Mouse (Mus musculus): ENCODE measurements around the gene Pex14. TPM values are rescaled to one million over a fixed set of nuclear protein-coding genes. Genes with fewer than 3 reads are reported as not detected.
A peak's percentile ranks its signal among the peaks of the same experiment; 100 is the strongest.

The Pex14 gene
- total and polyA plus RNA-seq, 2 experiments from 2014 or later, result 62.9 to 70.4 TPM

DNA sequence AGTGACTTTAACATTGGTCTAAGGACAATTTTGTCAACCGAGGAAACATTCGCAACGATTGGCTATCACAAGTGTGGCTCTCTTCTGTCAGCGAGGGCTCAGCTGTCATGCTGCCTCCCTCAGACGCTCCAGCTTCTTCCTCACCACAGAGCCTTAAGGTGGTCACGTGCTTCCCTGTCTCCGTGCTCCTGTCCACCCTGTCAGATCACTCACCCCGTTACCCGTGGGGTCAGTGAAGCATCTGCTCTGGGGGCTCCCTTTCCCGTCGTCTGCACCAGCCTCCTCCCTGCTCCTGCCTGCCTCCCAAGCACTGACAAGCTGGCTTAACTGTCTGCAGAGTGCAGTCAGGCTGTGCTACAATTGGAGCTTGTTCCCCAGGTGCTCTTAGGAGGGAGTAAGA is 119.8 kb downstream of the Pex14 start:
- no peak for DNase-seq (ENCODE audit: low spot score)
- Histone ChIP-seq H3K4me2 (ENCODE audit: low read depth, low read length) (no peak overlapping the region), H3K4me1 (ENCODE audit: insufficient read depth, low read length) (peaks cover under 1% of the 10 kb centered on the region; the same call in 1 of the 2 replicates), H3K27ac (no peak overlapping the region), H3K9ac (replicated peaks; ENCODE audit: low read length) (no peak overlapping the region), H3K36me3 (ENCODE audit: insufficient read depth, low read length) (no peaks in the 10 kb centered on the region), H3K9me3 (ENCODE audit: low read length) (no peaks in the 10 kb centered on the region), H3K27me3 (ENCODE audit: insufficient read depth, low read length) (no peaks in the 10 kb centered on the region), H3K4me3 (ENCODE audit: low read length) (no peak overlapping the region)
- TF ChIP-seq CTCF (IDR thresholded peaks at IDR 0.05; ENCODE audit: low read depth), result no peak
- 59% methylated on average over 11 of the region's 11 CpGs for WGBS
- ATAC-seq, result no peak

DNA sequence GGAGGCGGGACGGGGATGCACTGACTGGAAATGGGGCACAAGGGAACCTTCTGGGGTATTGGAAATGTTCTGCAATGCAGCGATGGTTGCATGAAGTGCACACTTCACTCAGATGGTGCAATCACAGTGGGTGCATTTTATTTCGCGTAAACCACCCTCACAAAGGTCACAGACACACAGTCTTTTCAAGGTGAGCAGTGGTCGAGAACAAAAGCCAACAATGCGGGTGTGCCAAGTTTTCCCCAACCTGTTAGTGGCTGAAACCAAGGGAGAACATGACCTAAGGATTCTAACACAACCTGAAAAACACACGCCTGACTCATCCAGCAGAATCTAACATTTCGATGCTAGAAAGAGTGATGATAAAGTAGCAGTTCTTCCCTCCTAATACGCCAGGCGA is 120.8 kb downstream of the Pex14 start:
- Histone ChIP-seq H3K4me3 (ENCODE audit: low read length) (no peak overlapping the region), H3K36me3 (ENCODE audit: insufficient read depth, low read length) (no peaks in the 10 kb centered on the region), H3K27ac (no peak overlapping the region), H3K9me3 (ENCODE audit: low read length) (no peaks in the 10 kb centered on the region), H3K27me3 (ENCODE audit: insufficient read depth, low read length) (no peaks in the 10 kb centered on the region), H3K9ac (replicated peaks; ENCODE audit: low read length) (no peak overlapping the region), H3K4me1 (ENCODE audit: insufficient read depth, low read length) (no peaks in the 10 kb centered on the region; the same call in 1 of the 2 replicates), H3K4me2 (ENCODE audit: low read depth, low read length) (no peak overlapping the region)
- TF ChIP-seq CTCF (IDR thresholded peaks at IDR 0.05; ENCODE audit: low read depth), result no peak
- 80% methylated on average over 11 of the region's 11 CpGs for WGBS
- no peak for DNase-seq (ENCODE audit: low spot score)
- ATAC-seq, result no peak

DNA sequence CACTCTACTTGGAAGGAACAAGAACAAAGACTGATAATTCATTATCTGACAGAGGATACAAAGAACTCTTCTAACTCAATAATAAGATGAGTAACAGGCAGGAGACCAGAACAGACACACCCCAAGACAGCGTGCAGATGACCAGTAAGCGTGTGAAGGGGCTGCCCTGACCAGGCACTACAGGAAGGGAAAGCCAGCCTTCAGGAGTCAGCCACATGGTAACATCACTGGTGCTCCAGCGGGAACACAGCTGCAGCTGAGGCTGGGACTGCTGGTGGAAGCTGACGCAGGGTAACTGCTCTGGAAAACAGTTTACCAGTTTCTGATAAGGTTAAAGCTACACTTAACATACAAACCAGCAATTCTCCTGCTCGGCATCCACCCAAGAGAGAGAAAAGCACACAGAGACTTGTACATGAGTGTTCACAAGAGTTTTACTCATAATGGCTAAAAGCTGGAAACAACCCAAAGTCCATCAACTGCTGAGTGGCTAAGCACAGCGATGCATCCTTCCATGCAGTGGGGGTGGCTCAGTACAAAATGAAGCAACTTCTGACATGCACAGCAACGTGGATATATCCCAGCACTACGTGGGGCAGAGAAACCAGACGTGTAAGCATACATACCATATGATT is 121.3 kb downstream of the Pex14 start:
- peak; percentile 35 for DNase-seq (ENCODE audit: low spot score)
- Histone ChIP-seq H3K27me3 (ENCODE audit: insufficient read depth, low read length) (no peaks in the 10 kb centered on the region), H3K27ac (no peak overlapping the region), H3K4me2 (ENCODE audit: low read depth, low read length) (no peak overlapping the region), H3K4me3 (ENCODE audit: low read length) (no peak overlapping the region), H3K4me1 (ENCODE audit: insufficient read depth, low read length) (no peaks in the 10 kb centered on the region; the same call in 1 of the 2 replicates), H3K36me3 (ENCODE audit: insufficient read depth, low read length) (no peaks in the 10 kb centered on the region), H3K9ac (replicated peaks; ENCODE audit: low read length) (no peak overlapping the region), H3K9me3 (ENCODE audit: low read length) (no peaks in the 10 kb centered on the region)
- WGBS, result 52% methylated on average over 9 of the region's 9 CpGs
- no peak for TF ChIP-seq CTCF (IDR thresholded peaks at IDR 0.05; ENCODE audit: low read depth)
- ATAC-seq, result no peak

DNA sequence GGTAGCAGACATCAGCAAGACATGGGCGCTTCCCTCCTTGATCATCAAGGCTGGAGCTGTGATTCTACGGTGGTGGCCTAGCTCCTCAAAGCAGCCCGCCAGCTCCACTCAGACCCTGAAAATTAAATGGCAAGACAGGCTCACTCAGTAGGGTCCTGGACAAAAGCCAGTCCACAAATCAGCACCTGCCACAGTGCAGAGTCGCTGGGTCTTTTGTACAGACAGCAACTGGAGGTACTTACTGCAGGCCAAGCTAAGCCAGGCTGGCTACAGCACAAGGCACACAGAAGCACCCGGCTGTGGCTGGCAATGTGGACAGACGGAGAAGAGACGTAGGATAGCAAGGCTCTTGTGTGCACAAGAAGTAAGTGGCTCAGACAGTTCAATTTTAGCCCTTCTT is 124.8 kb downstream of the Pex14 start:
- no peaks in the 10 kb centered on the region for H3K9me3 ChIP-seq (ENCODE audit: low read length)
- no peak overlapping the region for H3K4me2 ChIP-seq (ENCODE audit: low read depth, low read length)
- no peak overlapping the region for H3K4me3 ChIP-seq (ENCODE audit: low read length)
- ATAC-seq (peak; percentile 64), DNase-seq (ENCODE audit: low spot score) (peak; percentile 84)
- no peak for TF ChIP-seq CTCF (IDR thresholded peaks at IDR 0.05; ENCODE audit: low read depth)
- no peaks in the 10 kb centered on the region for H3K36me3 ChIP-seq (ENCODE audit: insufficient read depth, low read length)
- no peaks in the 10 kb centered on the region; the same call in 1 of the 2 replicates for H3K4me1 ChIP-seq (ENCODE audit: insufficient read depth, low read length)
- 30% methylated on average over 7 of the region's 7 CpGs for WGBS
- H3K27me3 ChIP-seq (ENCODE audit: insufficient read depth, low read length), result no peaks in the 10 kb centered on the region
- H3K27ac ChIP-seq, result 0 out of 2 replicates have a peak overlapping the region, but pooled peaks have one; percentile 27
- H3K9ac ChIP-seq (replicated peaks; ENCODE audit: low read length), result no peak overlapping the region

DNA sequence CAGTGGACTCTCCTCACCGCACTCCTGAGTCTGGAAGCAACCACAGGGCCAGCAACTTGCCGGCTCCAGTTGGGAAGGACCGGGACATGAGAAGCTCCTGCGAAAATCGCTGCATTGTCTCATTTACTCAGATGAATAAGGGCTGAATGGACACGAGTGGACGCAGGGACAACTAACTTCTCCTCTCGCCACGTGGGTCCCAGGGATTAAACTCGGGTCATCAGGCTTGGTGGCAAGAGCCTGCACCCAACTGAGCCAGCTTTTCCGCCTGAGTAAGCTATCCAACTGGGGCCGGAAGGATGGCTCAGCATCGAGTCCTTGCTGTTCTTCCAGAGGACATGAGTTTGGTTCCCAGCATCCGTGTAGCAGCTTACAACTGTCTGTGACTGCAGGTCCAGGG is 126.3 kb downstream of the Pex14 start:
- no peaks in the 10 kb centered on the region; the same call in 1 of the 2 replicates for H3K4me1 ChIP-seq (ENCODE audit: insufficient read depth, low read length)
- H3K4me2 ChIP-seq (ENCODE audit: low read depth, low read length), result no peak overlapping the region
- H3K9ac ChIP-seq (replicated peaks; ENCODE audit: low read length), result no peak overlapping the region
- ATAC-seq, result no peak
- no peak for TF ChIP-seq CTCF (IDR thresholded peaks at IDR 0.05; ENCODE audit: low read depth)
- DNase-seq (ENCODE audit: low spot score), result no peak
- no peaks in the 10 kb centered on the region for H3K36me3 ChIP-seq (ENCODE audit: insufficient read depth, low read length)
- H3K27me3 ChIP-seq (ENCODE audit: insufficient read depth, low read length), result no peaks in the 10 kb centered on the region
- no peaks in the 10 kb centered on the region for H3K9me3 ChIP-seq (ENCODE audit: low read length)
- H3K4me3 ChIP-seq (ENCODE audit: low read length), result no peak overlapping the region
- no peak overlapping the region for H3K27ac ChIP-seq
- WGBS, result 61% methylated on average over 14 of the region's 14 CpGs

DNA sequence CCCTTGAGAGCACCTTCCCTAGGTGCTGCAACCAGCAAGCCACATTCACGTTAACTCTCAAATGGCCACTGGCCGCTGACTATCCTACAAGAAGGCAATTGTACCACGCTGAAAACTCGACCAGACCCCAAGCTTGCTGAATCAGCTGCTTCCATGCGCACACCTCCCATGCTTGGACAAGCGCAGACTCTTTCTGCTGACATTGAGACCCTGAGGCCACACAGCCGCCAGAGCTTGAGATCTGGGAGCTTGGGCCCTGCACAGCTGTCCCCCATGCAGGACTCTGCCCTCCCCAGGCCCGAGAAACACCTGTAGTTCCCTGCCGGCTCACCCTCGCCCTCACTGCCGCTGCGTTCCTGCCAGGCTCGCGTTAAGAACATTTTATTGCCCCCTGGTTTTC is 127.0 kb downstream of the Pex14 start:
- H3K27ac ChIP-seq, result no peak overlapping the region
- no peaks in the 10 kb centered on the region; the same call in 1 of the 2 replicates for H3K4me1 ChIP-seq (ENCODE audit: insufficient read depth, low read length)
- no peak for TF ChIP-seq CTCF (IDR thresholded peaks at IDR 0.05; ENCODE audit: low read depth)
- H3K4me2 ChIP-seq (ENCODE audit: low read depth, low read length), result no peak overlapping the region
- no peaks in the 10 kb centered on the region for H3K36me3 ChIP-seq (ENCODE audit: insufficient read depth, low read length)
- ATAC-seq, result no peak
- H3K9ac ChIP-seq (replicated peaks; ENCODE audit: low read length), result no peak overlapping the region
- H3K4me3 ChIP-seq (ENCODE audit: low read length), result no peak overlapping the region
- DNase-seq (ENCODE audit: low spot score), result no peak
- no peaks in the 10 kb centered on the region for H3K9me3 ChIP-seq (ENCODE audit: low read length)
- 77% methylated on average over 14 of the region's 14 CpGs for WGBS
- H3K27me3 ChIP-seq (ENCODE audit: insufficient read depth, low read length), result no peaks in the 10 kb centered on the region

DNA sequence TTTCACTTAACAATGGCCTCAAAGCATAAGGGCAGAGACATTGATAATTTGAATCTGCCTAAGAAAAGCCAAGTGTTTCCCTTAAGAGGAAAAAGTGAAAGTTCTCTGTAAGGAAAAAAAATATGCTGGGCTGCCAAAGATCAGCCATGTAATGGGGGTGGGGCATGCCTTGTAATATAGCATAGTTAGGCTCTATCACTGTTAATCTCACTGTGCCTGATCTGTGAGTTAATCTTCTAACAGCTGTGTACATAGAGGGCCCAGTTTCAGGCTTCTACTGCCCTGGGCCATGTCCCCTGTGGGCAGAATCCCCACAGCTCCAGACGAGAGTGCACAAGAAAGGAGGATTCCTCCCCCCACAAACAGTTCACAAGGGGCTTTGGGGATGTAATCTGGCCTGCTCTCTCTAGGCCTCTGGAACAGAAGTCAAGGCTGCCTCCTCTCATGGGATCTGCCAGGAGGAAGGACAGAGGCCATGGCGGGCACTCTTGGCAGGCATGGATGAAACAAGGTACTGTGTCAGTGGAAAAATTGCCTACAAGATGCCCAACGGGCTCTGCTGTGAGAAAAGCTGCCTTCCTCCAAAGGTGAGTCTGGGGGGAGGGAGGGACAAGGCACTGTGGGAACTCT is 127.9 kb downstream of the Pex14 start:
- DNase-seq (ENCODE audit: low spot score) (no peak), ATAC-seq (no peak)
- no peak overlapping the region for H3K9ac ChIP-seq (replicated peaks; ENCODE audit: low read length)
- no peaks in the 10 kb centered on the region for H3K36me3 ChIP-seq (ENCODE audit: insufficient read depth, low read length)
- H3K27ac ChIP-seq, result no peak overlapping the region
- no peaks in the 10 kb centered on the region; the same call in 1 of the 2 replicates for H3K4me1 ChIP-seq (ENCODE audit: insufficient read depth, low read length)
- H3K27me3 ChIP-seq (ENCODE audit: insufficient read depth, low read length), result no peaks in the 10 kb centered on the region
- WGBS, result 44% methylated on average over 3 of the region's 3 CpGs
- no peak for TF ChIP-seq CTCF (IDR thresholded peaks at IDR 0.05; ENCODE audit: low read depth)
- H3K9me3 ChIP-seq (ENCODE audit: low read length), result no peaks in the 10 kb centered on the region
- H3K4me3 ChIP-seq (ENCODE audit: low read length), result no peak overlapping the region
- no peak overlapping the region for H3K4me2 ChIP-seq (ENCODE audit: low read depth, low read length)
